Mouse (Mus musculus) heart, adult 2 months (tissue): ENCODE results near the gene Kcnmb2.

ENCODE experiments used
- CTCF ChIP-seq: fragments of 200-600 bp; IDR thresholded peaks from 2 replicates; pipeline ENCODE4 v1.8.1; 2022; ENCODE audit warnings: antibody characterized with exemption, mild to moderate bottlenecking, moderate library complexity
- EP300 ChIP-seq: fragments of 200-500 bp; IDR thresholded peaks from 2 replicates; pipeline ENCODE4 v1.6.1; 2011; ENCODE audit warnings: low read depth, low read length, control low read depth; ENCODE audit not compliant: insufficient read depth
- POLR2A ChIP-seq: fragments of 200-500 bp; IDR thresholded peaks from 2 replicates; pipeline ENCODE4 v1.6.1; 2011; ENCODE audit warnings: mild to moderate bottlenecking, low read depth, low read length, control low read depth; ENCODE audit not compliant: insufficient read depth

DNA sequence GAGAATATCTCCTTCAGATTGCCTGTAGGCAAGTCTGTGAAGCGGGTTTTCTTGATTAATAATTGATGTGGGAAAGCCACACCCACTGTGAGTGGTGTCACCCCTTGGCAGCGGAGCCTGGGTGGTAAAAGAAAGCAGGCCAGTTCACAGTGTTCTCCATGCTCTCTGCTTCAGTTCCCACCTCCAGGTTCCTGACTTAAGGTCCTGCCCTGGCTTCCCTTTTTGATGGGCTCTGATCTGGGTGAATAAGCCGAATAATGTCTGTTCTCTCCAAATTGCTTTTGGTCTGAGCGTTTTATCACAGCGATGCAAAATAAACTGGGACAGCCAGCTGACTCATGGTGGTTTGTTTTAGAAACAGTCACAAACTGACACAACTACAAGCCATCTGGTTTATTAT is 334.5 kb downstream of the Kcnmb2 start:
- TF ChIP-seq POLR2A (no peak), CTCF (no peak), EP300 (no peak)
